Mouse (Mus musculus) cerebellum, adult 2 months (tissue): ENCODE data around the gene Ap5s1.

Source experiments
- CTCF ChIP-seq: fragments of 200-500 bp; IDR thresholded peaks from 2 replicates; pipeline ENCODE4 v1.5.1; 2011; ENCODE audit warnings: low read depth, mild to moderate bottlenecking, control low read depth, low read length, moderate library complexity, borderline replicate concordance; ENCODE audit not compliant: insufficient read depth
- POLR2A ChIP-seq: fragments of 200-500 bp; IDR thresholded peaks from 2 replicates; pipeline ENCODE4 v1.6.1; 2011; ENCODE audit warnings: low read length, control low read depth, borderline replicate concordance; ENCODE audit not compliant: insufficient read depth

DNA sequence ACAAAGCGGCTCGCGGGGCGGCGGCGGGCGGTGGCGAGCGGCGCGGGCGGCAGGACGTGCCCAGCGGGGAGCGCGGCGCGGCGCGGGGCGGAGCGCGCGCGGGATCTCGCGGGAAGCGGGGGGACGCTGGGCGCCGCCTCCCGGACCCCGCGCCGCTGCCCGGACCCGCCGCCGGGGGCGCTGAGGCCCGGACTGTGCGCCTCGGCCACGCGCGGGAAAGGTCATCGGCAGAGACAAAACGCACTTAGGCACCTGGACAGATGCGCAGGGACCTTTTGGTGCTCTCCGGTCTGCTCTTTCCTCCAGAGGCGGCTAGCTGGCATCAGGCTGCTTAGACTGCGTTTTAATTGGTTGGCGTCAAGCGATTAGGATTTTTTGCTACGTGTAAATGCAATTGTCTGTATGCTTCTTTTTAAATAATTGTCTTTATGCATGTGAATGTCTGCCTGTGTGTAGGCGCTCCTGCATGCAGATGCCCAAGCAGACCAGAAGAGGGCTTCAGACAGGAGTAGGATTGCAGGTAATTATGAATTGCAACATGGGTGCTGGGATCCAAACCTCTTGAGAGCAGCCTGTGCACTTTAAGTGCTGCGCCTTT, 26.8 kb upstream of the Ap5s1 start, which contains the start of gene Cenpb:
- peak; percentile 56; the same call in 1 of the 2 replicates for TF ChIP-seq CTCF
- TF ChIP-seq POLR2A = peak; percentile 76
